Mouse (Mus musculus): ENCODE results near the gene OR5BS1P. TPM values are rescaled to one million over a fixed set of nuclear protein-coding genes. Genes with fewer than 3 reads are reported as not detected.
"Not testable (repeated sequence)": the region's sequence is repeated elsewhere in the genome, so short reads cannot be mapped to it uniquely, and the experiment has no call there.

The OR5BS1P gene
- polyA plus RNA-seq, 1 experiment = 0.05 TPM

- no peak for TF ChIP-seq POLR2A (IDR thresholded peaks at IDR 0.05; ENCODE audit: borderline replicate concordance, extremely low read depth, low read depth, low read length)
- TF ChIP-seq CTCF (IDR thresholded peaks at IDR 0.05; ENCODE audit: insufficient read depth, low read length) = no peak
- Histone ChIP-seq H3K4me1 (ENCODE audit: control insufficient read depth, insufficient read depth, low read length) (peaks cover 13% of the 10 kb centered on the region), H3K4me3 (replicated peaks; ENCODE audit: extremely low read depth, low read depth, low read length) (no peak overlapping the region)
- DNase-seq = no peak
- 65% methylated on average over 8 of the region's 8 CpGs for WGBS
Measured at GRCm38 (mm10) chr15:98514146-98514545, 44.5 kb downstream of the OR5BS1P start.

GRCm38 (mm10) chr15:98514845-98515244 is 45.1 kb downstream of the OR5BS1P start:
- WGBS = 70% methylated on average over 2 of the region's 2 CpGs
- H3K4me3 ChIP-seq (replicated peaks; ENCODE audit: extremely low read depth, low read depth, low read length); DNase-seq: not testable (repeated sequence)
- peaks cover 13% of the 10 kb centered on the region for H3K4me1 ChIP-seq (ENCODE audit: control insufficient read depth, insufficient read depth, low read length)

DNA sequence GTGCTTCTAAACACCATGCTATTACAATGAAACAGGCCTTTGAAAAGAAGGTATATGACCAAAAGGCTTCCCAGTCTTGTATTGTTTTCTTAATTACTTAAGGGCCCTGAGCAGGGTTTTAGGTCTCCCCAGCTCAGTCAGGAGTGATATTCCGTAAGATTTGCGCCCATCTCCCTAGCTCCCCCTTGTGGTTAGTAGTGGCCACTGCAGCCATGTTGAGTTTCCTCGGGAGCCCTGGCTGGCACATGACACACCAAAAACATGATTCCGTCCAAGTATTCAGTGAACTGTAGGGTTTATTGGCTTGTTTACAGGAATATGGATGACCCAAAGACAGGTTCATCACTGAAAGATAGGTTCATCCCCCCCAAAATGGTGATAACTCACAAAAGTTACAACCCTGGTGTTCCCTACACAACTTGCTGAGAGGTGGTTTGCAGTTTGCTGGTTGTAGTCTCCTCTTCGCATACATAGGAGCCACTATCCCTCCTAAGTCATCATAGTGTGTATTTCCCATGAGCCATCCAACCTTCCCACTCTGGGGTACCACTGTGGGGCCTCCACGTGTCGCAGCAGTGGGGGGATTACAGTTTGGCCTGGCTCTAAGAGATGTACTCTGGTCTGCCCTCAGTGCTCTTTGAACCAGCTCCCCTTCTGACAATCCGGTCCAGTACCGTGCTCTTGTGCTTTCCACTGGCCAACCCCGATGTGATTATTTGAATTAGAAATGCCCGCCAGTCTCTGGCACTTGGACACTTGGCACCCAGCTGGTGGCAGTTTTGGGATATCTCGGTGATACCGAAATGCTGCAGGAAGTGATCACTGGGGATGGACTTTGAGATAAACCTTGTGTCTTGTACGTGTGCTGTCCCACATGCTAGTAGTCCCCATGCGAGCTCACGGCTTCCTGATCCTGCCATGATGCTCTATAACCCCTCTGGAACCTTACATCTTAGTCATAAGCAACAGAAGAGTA is 48.0 kb downstream of the OR5BS1P start:
- WGBS = 62% methylated on average over 16 of the region's 16 CpGs

DNA sequence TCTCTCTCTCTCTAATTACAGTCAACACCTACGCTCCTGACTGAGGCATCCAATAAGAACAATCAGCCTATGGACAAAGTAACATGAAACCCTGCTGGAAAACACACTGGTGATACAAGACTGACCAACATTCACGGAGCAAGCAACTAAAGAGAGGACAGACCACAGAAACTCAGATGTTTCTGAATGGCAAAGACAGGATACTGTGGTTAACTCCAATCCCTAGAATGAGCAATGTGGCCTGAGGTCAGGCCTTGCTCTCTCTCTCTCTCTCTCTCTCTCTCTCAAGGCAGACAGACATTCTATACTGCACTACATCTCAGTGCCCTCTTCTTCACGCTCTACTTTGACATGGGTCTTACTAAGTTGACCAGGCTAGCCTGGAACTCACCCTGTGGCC is 51.5 kb downstream of the OR5BS1P start:
- DNase-seq = no peak
- no peaks in the 10 kb centered on the region for H3K4me1 ChIP-seq (ENCODE audit: control insufficient read depth, insufficient read depth, low read length)
- no peak overlapping the region for H3K4me3 ChIP-seq (replicated peaks; ENCODE audit: extremely low read depth, low read depth, low read length)
- 92% methylated on average over 3 of the region's 3 CpGs for WGBS
- TF ChIP-seq CTCF (IDR thresholded peaks at IDR 0.05; ENCODE audit: insufficient read depth, low read length) = no peak

More for the DNA sequence above, 48.0 kb downstream of the OR5BS1P start:
- H3K4me1 ChIP-seq (ENCODE audit: control insufficient read depth, insufficient read depth, low read length) = peaks cover 6% of the 10 kb centered on the region; the same call in 1 of the 2 replicates
- TF ChIP-seq POLR2A (IDR thresholded peaks at IDR 0.05; ENCODE audit: borderline replicate concordance, extremely low read depth, low read depth, low read length) = no peak
- peak; percentile 92 for TF ChIP-seq CTCF (IDR thresholded peaks at IDR 0.05; ENCODE audit: insufficient read depth, low read length)
- H3K4me3 ChIP-seq (replicated peaks; ENCODE audit: extremely low read depth, low read depth, low read length) = no peak overlapping the region
- peak; percentile 63 for DNase-seq

- no peak for DNase-seq
- WGBS = 72% methylated on average over 5 of the region's 5 CpGs
- H3K4me3 ChIP-seq (replicated peaks; ENCODE audit: extremely low read depth, low read depth, low read length) = no peak overlapping the region
- TF ChIP-seq POLR2A (IDR thresholded peaks at IDR 0.05; ENCODE audit: borderline replicate concordance, extremely low read depth, low read depth, low read length) (no peak), CTCF (IDR thresholded peaks at IDR 0.05; ENCODE audit: insufficient read depth, low read length) (no peak)
- H3K4me1 ChIP-seq (ENCODE audit: control insufficient read depth, insufficient read depth, low read length) = no peaks in the 10 kb centered on the region; the same call in 1 of the 2 replicates
Measured at GRCm38 (mm10) chr15:98526057-98526456, 56.4 kb downstream of the OR5BS1P start.

GRCm38 (mm10) chr15:98527056-98527771 is 57.5 kb downstream of the OR5BS1P start:
- Histone ChIP-seq H3K4me1 (ENCODE audit: control insufficient read depth, insufficient read depth, low read length) (peaks cover under 1% of the 10 kb centered on the region), H3K4me3 (replicated peaks; ENCODE audit: extremely low read depth, low read depth, low read length) (no peak overlapping the region)
- WGBS = 89% methylated on average over 5 of the region's 5 CpGs
- no peak for DNase-seq
- TF ChIP-seq CTCF (IDR thresholded peaks at IDR 0.05; ENCODE audit: insufficient read depth, low read length) (no peak), POLR2A (IDR thresholded peaks at IDR 0.05; ENCODE audit: borderline replicate concordance, extremely low read depth, low read depth, low read length) (no peak)

DNA sequence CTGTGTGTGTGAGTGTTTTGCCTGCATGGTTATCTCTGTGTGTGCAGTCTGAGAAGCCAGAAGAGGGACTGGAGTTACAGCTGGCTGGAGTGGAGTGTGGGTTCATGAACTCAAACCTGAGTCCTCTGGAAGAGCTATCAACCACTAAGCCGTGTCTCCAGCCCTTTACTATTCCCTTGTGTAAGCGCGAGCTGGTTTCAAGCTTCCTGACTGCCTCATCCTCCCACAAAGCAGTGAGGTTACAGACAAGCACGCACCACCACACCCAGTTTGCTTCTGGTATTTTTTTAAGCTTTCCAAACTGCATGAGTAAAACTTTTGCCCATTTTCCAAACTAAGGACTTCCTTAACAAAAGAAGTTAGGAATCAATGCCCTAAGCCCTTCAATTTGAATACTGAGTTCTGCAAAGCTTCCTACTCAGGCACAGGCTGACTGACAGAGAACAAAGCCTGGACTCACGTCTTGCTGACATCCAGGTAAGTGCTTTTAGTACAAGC is 58.4 kb downstream of the OR5BS1P start:
- 82% methylated on average over 5 of the region's 5 CpGs for WGBS

More for the DNA sequence above, 58.4 kb downstream of the OR5BS1P start:
- peaks cover 6% of the 10 kb centered on the region for H3K4me1 ChIP-seq (ENCODE audit: control insufficient read depth, insufficient read depth, low read length)
- TF ChIP-seq POLR2A (IDR thresholded peaks at IDR 0.05; ENCODE audit: borderline replicate concordance, extremely low read depth, low read depth, low read length) = no peak
- TF ChIP-seq CTCF (IDR thresholded peaks at IDR 0.05; ENCODE audit: insufficient read depth, low read length) = no peak
- H3K4me3 ChIP-seq (replicated peaks; ENCODE audit: extremely low read depth, low read depth, low read length) = no peak overlapping the region
- no peak for DNase-seq

Other genes starting within 250 kb of the OR5BS1P start
- gene Gm44579, start 248.9 kb upstream of the OR5BS1P start, polyA plus RNA-seq (2012; rRNA removed) = not detected in 2 replicates
- gene Olfr287, start 248.8 kb upstream of the OR5BS1P start, polyA plus RNA-seq (2012; rRNA removed) = not detected in 2 replicates
- not detected in 2 replicates for gene Olfr286, start 235.4 kb upstream of the OR5BS1P start, polyA plus RNA-seq (2012; rRNA removed)
- not detected in 2 replicates for gene H1fnt, start 212.6 kb upstream of the OR5BS1P start, polyA plus RNA-seq (2012; rRNA removed)
- 7.7 and 9.6 TPM in 2 replicates for gene Zfp641, start 173.7 kb upstream of the OR5BS1P start, polyA plus RNA-seq (2012; rRNA removed)
- gene Olfr285, start 152.5 kb upstream of the OR5BS1P start, polyA plus RNA-seq (2012; rRNA removed) = not detected in 2 replicates
- not detected in 2 replicates for gene Olfr284, start 128.9 kb upstream of the OR5BS1P start, polyA plus RNA-seq (2012; rRNA removed)
- not detected in 2 replicates for gene Olfr283, start 89.0 kb upstream of the OR5BS1P start, polyA plus RNA-seq (2012; rRNA removed)
- not detected in 2 replicates for gene Olfr282, start 38.7 kb upstream of the OR5BS1P start, polyA plus RNA-seq (2012; rRNA removed)
- gene Olfr281, start 17.3 kb upstream of the OR5BS1P start, polyA plus RNA-seq (2012; rRNA removed) = not detected in 2 replicates
- 0.39 TPM in 1 of 2 replicates, not detected in the other for gene Lalba, start 12.8 kb downstream of the OR5BS1P start, polyA plus RNA-seq (2012; rRNA removed)
- 0.12 and 0.13 TPM in 2 replicates for gene Olfr279, start 22.5 kb downstream of the OR5BS1P start, polyA plus RNA-seq (2012; rRNA removed)
- gene Kansl2, start 64.4 kb downstream of the OR5BS1P start, polyA plus RNA-seq (2012; rRNA removed) = 26.7 and 32.1 TPM in 2 replicates
- gene Ccnt1, start 101.0 kb downstream of the OR5BS1P start, polyA plus RNA-seq (2012; rRNA removed) = 10.4 and 13.0 TPM in 2 replicates
- gene 4930415O20Rik, start 101.1 kb downstream of the OR5BS1P start, polyA plus RNA-seq (2012; rRNA removed) = not detected in 2 replicates
- 52.3 and 62.8 TPM in 2 replicates for gene Adcy6, start 140.2 kb downstream of the OR5BS1P start, polyA plus RNA-seq (2012; rRNA removed)
- 34.1 and 37.1 TPM in 2 replicates for gene Cacnb3, start 160.9 kb downstream of the OR5BS1P start, polyA plus RNA-seq (2012; rRNA removed)
- 28.4 and 38.9 TPM in 2 replicates for gene Ddx23, start 193.0 kb downstream of the OR5BS1P start, polyA plus RNA-seq (2012; rRNA removed)
- 19.6 and 23.6 TPM in 2 replicates for gene Rnd1, start 207.6 kb downstream of the OR5BS1P start, polyA plus RNA-seq (2012; rRNA removed)
- 3.1 and 3.6 TPM in 2 replicates for gene Ccdc65, start 238.3 kb downstream of the OR5BS1P start, polyA plus RNA-seq (2012; rRNA removed)